ENCODE assay signal across 24 mouse cellular contexts in the genomic region with DNA sequence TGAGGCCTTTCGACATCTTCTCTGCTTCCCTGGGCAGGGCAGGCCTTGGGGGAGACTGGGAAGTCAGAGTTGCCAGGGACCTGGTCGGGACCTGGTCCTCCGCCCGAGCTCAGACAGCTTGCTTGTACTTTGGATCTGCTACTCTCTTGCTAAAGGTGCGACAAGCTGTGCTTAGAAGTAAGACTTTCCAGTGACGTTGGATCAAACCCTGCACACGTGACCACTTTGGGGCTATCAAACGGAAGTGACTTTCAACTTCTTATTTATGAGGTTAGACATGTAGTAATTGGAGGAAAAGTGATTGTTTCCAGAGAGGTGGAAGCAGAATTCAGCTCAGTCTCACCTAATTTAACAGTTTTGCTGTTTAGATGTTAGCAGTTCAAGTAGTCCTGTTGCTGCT. TPM values are rescaled to one million over a fixed set of nuclear protein-coding genes. Genes with fewer than 3 reads are reported as not detected.
DNase-seq lines count a peak whose midpoint lies in the region; ATAC-seq lines count a peak whose summit lies in the region.
"Had no signal": no experiment of that assay in that cellular context is flagged by ENCODE, and none has a peak within 500 bp of the region (broad histone marks: within the 10 kb centered on the region; RNA-seq: fewer than 3 reads in every experiment).

No protein-coding gene starts in this region.

- no peak overlapping the region for H3K4me3 ChIP-seq in heart, embryonic 12.5 days
- H3K4me3 ChIP-seq: embryonic facial prominence, embryonic 12.5 days; forebrain, embryonic 15.5 days; heart, adult 2 months; heart, embryonic 13.5 days; hindbrain, embryonic 13.5 days; intestine, embryonic 15.5 days had no signal

- no peak for ATAC-seq in heart, embryonic 12.5 days (ENCODE audit: insufficient number of reproducible peaks, low FRiP score)
- ATAC-seq in granulocyte monocyte progenitor cell, adult 5-6 weeks (replicated peaks; ENCODE audit: poor library complexity, severe bottlenecking), result 0 out of 2 replicates have a peak, but pooled peaks have one; percentile 18
- peak; percentile 43; the same call in 1 of the 2 replicates for ATAC-seq in megakaryocyte-erythroid progenitor cell, adult 5-6 weeks (replicated peaks; ENCODE audit: low FRiP score, low TSS enrichment, poor library complexity, severe bottlenecking)
- ATAC-seq: forebrain, embryonic 15.5 days; hindbrain, postnatal 0 days; intestine, embryonic 15.5 days; Patski had no signal

- peaks cover 38% of the 10 kb centered on the region for H3K4me1 ChIP-seq in heart, embryonic 12.5 days (replicated peaks)
- H3K4me1 ChIP-seq: forebrain, embryonic 15.5 days; hindbrain, embryonic 13.5 days had no signal

- H3K4me2 ChIP-seq in heart, embryonic 12.5 days, result no peak overlapping the region
- H3K4me2 ChIP-seq: embryonic facial prominence, embryonic 12.5 days; forebrain, embryonic 15.5 days; heart, embryonic 13.5 days; hindbrain, embryonic 13.5 days; intestine, embryonic 15.5 days had no signal

- peaks cover 8% of the 10 kb centered on the region; the same call in 1 of the 2 replicates for H3K36me3 ChIP-seq in heart, embryonic 12.5 days
- H3K36me3 ChIP-seq: embryonic facial prominence, embryonic 12.5 days; forebrain, embryonic 15.5 days; hindbrain, embryonic 13.5 days; intestine, embryonic 15.5 days had no signal

- WGBS in heart, embryonic 12.5 days, result 85% methylated on average over 8 of the region's 8 CpGs

- no peak overlapping the region for H3K9ac ChIP-seq in heart, embryonic 12.5 days
- H3K9ac ChIP-seq: embryonic facial prominence, embryonic 12.5 days; forebrain, embryonic 15.5 days; heart, embryonic 13.5 days; hindbrain, embryonic 13.5 days; intestine, embryonic 15.5 days had no signal

- no peaks in the 10 kb centered on the region for H3K27me3 ChIP-seq in heart, embryonic 12.5 days (replicated peaks)
- H3K27me3 ChIP-seq: CH12.LX; embryonic facial prominence, embryonic 12.5 days; forebrain, embryonic 15.5 days; heart, embryonic 13.5 days; hindbrain, embryonic 13.5 days; intestine, embryonic 15.5 days; Patski had no signal

- DNase-seq in heart, adult 9 months (ENCODE audit: low spot score in 2 of 2), result no peak
- DNase-seq in CD4-positive, CD25-positive, alpha-beta regulatory T cell, adult 2 months (ENCODE audit: low read depth, low spot score), result peak; percentile 25
- no peak for DNase-seq in frontal cortex, adult 2 months (ENCODE audit: extremely low spot score in 1 of 2, low spot score in 1 of 2)
- no peak for DNase-seq in retina, postnatal 1 day
- DNase-seq in embryo, embryonic 10.5 days (ENCODE audit: low spot score), result no peak
- DNase-seq: adrenal gland, adult 8-10 months; adrenal gland, postnatal 36 days; cerebellum, adult 2 months; cerebellum, postnatal 10 days; gastrocnemius, postnatal 36 days; heart, adult 2 months; heart, postnatal 4 days; kidney, adult 18-20 months had no signal

- H3K27ac ChIP-seq in heart, embryonic 12.5 days (ENCODE audit: poor library complexity, severe bottlenecking), result 0 out of 2 replicates have a peak overlapping the region, but pooled peaks have one; percentile 33
- H3K27ac ChIP-seq: embryonic facial prominence, embryonic 12.5 days; forebrain, embryonic 15.5 days; heart, adult 2 months; heart, embryonic 13.5 days; hindbrain, embryonic 13.5 days; hindbrain, postnatal 0 days; intestine, embryonic 15.5 days had no signal

- no peaks in the 10 kb centered on the region for H3K9me3 ChIP-seq in heart, embryonic 12.5 days (replicated peaks)
- H3K9me3 ChIP-seq: embryonic facial prominence, embryonic 12.5 days; forebrain, embryonic 15.5 days; heart, embryonic 13.5 days; hindbrain, embryonic 13.5 days; intestine, embryonic 15.5 days had no signal

RNA-seq across cellular contexts. Expression of a gene that starts 7.1 kb away (rescaled TPM):
- 77.2 and 81.3 TPM in 2 replicates for polyA plus RNA-seq in heart, embryonic 12.5 days (2016; fragmentation: Nextera tagmentation; extraction: Ambion mirVana)
- 66.1 and 82.8 TPM in 2 replicates for total RNA-seq in granulocyte monocyte progenitor cell, adult 5-6 weeks (2014; fragmentation: Nextera tagmentation)
- 71.7 and 77.0 TPM in 2 replicates for total RNA-seq in granulocyte monocyte progenitor cell, adult 5-6 weeks (2017)
- total RNA-seq in megakaryocyte-erythroid progenitor cell, adult 5-6 weeks (2014; fragmentation: Nextera tagmentation), result 34.4 and 46.9 TPM in 2 replicates
- total RNA-seq in megakaryocyte-erythroid progenitor cell, adult 5-6 weeks (2017), result 30.5 and 34.1 TPM in 2 replicates
- polyA plus RNA-seq in frontal cortex, adult 2 months (2012; rRNA removed), result 9.0 and 9.9 TPM in 2 replicates
